Mouse (Mus musculus): ENCODE measurements around the gene Gzmm.

Gzmm gene

DNA sequence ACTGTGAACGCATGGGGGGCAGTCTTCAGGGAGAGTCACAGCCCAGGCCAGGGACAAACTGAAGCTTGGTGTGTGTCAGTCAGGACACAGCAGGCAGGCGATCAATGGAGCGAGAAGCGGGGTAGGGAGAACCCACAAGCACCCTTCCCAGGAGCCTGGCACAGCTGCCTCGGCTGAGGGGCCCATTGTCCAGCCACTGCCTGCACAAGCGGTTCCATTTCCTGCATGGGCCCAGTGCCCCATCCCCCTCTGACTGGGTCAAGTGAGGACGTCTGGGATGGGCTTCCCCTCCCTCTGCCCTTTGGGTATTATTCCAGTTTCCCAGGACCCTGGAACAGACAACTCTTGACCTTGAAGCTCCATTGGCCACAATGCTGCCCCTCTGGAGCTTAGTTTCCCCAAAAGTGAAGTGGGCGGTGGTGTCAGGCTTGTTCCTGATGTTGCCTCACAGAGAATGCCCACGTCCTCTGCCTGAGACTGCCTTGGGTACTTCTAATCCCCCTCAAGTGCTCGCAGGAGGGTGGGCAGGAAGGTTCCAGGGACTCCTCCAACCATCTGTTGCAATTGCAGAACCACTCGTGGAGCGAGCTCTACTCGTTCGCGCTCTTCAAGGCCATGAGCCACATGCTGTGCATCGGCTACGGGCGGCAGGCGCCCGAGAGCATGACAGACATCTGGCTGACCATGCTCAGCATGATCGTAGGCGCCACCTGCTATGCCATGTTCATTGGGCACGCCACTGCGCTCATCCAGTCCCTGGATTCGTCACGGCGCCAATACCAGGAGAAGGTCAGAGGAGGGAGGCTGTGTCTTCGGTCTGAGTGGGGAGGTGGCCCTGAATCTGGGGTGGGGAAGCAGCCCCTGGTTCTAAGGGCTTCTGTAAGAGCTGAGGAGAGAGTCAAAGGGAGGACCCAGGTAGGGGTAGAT lies 39.8 kb downstream of the Gzmm start:
- DNase-seq (ENCODE audit: low spot score): no peak

DNA sequence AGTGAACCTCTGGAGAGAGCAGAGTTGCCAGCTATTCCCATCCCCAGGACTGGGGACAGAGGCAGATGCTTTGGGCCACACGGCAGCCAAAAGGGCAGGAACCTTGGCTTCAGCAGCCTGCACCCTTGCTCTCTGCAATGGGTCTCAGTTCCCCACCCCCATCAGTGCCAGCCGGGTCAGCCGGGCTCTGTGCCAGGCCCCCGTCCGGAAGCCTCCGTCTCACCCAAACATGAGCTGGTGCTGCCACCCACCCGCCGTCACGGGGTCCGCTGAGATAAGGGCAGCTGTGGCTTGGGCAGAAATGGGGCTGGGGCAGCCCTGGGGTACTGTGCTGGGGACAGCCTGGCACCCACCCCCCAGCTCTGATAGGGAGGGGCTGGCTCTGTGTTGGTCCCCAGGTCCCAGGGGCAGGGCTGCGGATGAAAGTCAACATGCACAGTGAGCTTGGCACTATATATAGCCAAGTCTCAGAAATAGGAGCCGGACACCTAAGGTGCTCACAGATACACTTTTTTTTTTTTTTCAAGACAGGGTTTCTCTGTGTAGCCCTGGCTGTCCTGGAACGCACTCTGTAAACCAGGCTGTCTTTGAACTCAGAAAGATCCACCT lies 40.6 kb downstream of the Gzmm start:
- no peak for DNase-seq (ENCODE audit: low spot score)

GRCm38 (mm10) chr10:79732500-79732899 lies 43.7 kb downstream of the Gzmm start:
- no peak for DNase-seq (ENCODE audit: low spot score)

GRCm38 (mm10) chr10:79733847-79734246 lies 45.0 kb downstream of the Gzmm start:
- no peak for DNase-seq (ENCODE audit: low spot score)

DNA sequence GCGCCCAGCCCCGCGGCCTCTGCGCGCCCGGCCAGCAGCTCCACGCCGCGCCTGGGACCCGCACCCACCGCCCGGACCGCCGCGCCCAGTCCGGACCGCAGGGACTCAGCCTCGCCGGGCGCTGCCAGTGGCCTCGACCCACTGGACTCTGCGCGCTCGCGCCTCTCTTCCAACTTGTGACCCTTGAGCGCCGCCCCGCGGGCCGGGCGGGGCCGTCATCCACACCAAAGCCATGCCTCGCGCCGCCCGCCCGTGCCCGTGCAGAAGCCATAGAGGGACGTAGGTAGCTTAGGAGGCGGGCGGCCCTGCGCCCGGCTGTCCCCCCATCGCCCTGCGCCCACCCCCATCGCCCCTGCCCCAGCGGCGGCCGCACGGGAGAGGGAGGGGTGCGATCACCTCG lies 46.5 kb downstream of the Gzmm start:
- DNase-seq (ENCODE audit: low spot score): no peak

- no peak for DNase-seq (ENCODE audit: low spot score)
Measured at GRCm38 (mm10) chr10:79736706-79737105, 47.9 kb downstream of the Gzmm start.

GRCm38 (mm10) chr10:79738259-79738658 lies 49.4 kb downstream of the Gzmm start:
- no peak for DNase-seq (ENCODE audit: low spot score)

GRCm38 (mm10) chr10:79739234-79739633 lies 50.4 kb downstream of the Gzmm start:
- DNase-seq (ENCODE audit: low spot score): no peak

GRCm38 (mm10) chr10:79740863-79741262 lies 52.0 kb downstream of the Gzmm start:
- no peak for DNase-seq (ENCODE audit: low spot score)

DNA sequence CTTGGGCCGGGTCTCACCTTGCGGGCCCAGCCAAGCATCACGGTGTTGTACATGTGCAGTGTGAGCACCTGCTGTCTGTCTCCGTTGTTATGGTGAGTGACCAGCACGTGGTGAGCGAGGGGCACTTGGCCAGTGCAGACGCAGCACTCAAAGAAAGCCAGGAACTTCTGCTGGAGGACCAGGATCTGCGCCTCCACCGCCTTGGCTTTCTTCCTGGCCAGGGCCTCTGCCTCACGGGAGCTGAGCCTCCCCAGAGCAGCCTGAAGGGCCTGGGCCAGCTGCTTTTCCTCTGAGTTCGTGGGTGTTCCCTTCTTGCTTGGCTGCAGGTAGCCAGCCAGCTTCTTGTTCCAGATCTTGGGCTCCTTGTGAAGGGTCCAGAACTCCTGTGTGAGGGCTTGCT lies 54.3 kb downstream of the Gzmm start:
- DNase-seq (ENCODE audit: low spot score): no peak

DNA sequence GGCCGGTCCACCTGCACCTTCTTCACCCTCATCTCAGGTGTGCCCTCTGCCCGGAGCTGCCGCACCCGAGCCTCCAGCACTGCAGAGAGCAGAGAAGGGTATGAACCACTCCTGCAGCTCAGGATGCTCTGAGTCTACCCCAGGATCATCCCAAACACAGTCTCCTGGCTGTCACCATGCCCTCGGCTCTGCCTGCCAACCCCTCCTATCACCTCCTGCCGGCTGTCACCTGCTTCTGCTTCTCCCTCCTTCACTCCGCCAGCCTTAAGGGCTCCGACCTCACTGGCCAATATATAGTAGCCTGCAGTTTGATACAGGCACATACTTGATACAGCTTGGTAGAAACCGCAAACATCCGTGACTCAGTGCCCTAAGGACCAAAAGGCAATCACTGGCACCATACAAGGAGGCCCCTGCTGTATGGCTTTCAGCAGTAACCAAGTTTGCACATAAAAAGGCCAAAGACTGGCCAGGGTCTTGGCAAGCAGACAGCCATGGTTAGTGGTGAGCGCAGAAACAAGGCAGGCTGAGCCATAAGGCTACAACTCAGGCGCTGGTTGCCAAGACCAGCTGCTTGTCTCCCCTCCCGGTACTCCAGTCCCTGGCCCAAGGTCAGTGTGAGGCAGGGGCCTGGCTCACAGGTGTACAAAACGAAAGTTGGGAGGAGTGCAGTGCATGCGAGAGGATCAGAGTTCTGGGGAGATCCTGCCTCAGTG lies 55.0 kb downstream of the Gzmm start:
- no peak for DNase-seq (ENCODE audit: low spot score)
